Mouse (Mus musculus): ENCODE measurements at regions not wholly inside any gene's neighbourhood (a gene's known extent, or its start where the extent isn't known, plus 50 kb on each side); places are given as distances from the start of the nearest gene placed in this dataset.

DNA sequence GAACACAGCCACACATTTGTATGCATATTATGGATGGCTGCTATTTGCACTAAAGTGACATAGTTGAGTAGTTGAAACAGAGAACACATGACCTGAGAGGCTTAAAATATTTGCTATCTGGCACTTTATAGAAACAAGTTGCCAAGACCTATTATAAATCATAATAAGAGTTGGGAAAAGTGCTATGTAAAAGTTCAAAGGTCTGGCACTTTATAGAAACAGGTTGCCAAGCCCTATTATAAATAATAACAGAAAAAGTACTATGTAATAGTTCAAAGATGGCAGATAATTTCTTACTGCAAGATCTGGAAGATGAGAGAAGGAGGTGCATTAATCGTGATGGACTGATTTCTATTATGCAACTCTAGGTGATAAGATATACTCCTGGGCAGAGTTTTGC is 320.2 kb downstream of the Tfap2b start:
- no peak for ATAC-seq (ENCODE audit: low FRiP score, low read depth)
- Histone ChIP-seq H3K4me3 (no peak overlapping the region), H3K27ac (replicated peaks) (no peak overlapping the region), H3K4me2 (replicated peaks) (no peak overlapping the region), H3K27me3 (no peaks in the 10 kb centered on the region), H3K9ac (replicated peaks) (no peak overlapping the region), H3K36me3 (no peaks in the 10 kb centered on the region), H3K9me3 (no peaks in the 10 kb centered on the region), H3K4me1 (no peaks in the 10 kb centered on the region)
- 80% methylated on average over 1 of the region's 1 CpGs for WGBS

DNA sequence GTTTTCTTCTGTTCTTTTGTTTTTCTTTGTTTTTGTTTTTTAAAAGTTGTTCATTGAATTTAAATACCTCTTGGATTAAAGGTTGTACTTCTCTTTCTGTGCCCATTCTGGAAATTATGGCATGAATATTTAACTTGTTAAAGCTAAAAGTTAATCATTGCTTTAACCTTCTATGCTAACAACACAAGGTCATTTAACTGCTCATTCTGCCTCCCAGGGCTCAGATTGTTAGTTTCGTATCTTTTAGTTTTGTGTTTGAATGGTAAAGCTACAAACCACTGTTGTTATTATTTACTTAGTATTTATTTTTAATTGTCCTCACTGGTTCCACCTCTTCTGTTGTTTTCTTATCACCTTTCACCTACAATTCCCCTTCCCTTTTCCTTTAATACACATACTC is 322.7 kb downstream of the Tfap2b start:
- Histone ChIP-seq H3K4me2 (replicated peaks) (no peak overlapping the region), H3K27ac (replicated peaks) (no peak overlapping the region), H3K27me3 (no peaks in the 10 kb centered on the region), H3K4me1 (no peaks in the 10 kb centered on the region), H3K36me3 (no peaks in the 10 kb centered on the region), H3K4me3 (no peak overlapping the region), H3K9me3 (no peaks in the 10 kb centered on the region), H3K9ac (replicated peaks) (no peak overlapping the region)
- WGBS = 73% methylated on average over 1 of the region's 1 CpGs
- no peak for ATAC-seq (ENCODE audit: low FRiP score, low read depth)

GRCm38 (mm10) chr1:19534990-19535389 is 326.3 kb downstream of the Tfap2b start:
- Histone ChIP-seq H3K9ac (replicated peaks) (no peak overlapping the region), H3K4me3 (no peak overlapping the region), H3K36me3 (no peaks in the 10 kb centered on the region), H3K27ac (replicated peaks) (no peak overlapping the region), H3K27me3 (no peaks in the 10 kb centered on the region), H3K4me2 (replicated peaks) (no peak overlapping the region), H3K4me1 (no peaks in the 10 kb centered on the region), H3K9me3 (no peaks in the 10 kb centered on the region)
- 62% methylated on average over 2 of the region's 2 CpGs for WGBS
- no peak for ATAC-seq (ENCODE audit: low FRiP score, low read depth)

GRCm38 (mm10) chr1:19543011-19543410 is 334.3 kb downstream of the Tfap2b start:
- ATAC-seq (ENCODE audit: low FRiP score, low read depth) = no peak
- H3K4me1 ChIP-seq = no peaks in the 10 kb centered on the region
- H3K9ac ChIP-seq (replicated peaks) = no peak overlapping the region
- no peak overlapping the region for H3K4me2 ChIP-seq (replicated peaks)
- H3K27me3 ChIP-seq = no peaks in the 10 kb centered on the region
- 86% methylated on average over 1 of the region's 1 CpGs for WGBS
- H3K9me3 ChIP-seq = no peaks in the 10 kb centered on the region
- no peak overlapping the region for H3K4me3 ChIP-seq
- no peak overlapping the region for H3K27ac ChIP-seq (replicated peaks)
- H3K36me3 ChIP-seq = no peaks in the 10 kb centered on the region

DNA sequence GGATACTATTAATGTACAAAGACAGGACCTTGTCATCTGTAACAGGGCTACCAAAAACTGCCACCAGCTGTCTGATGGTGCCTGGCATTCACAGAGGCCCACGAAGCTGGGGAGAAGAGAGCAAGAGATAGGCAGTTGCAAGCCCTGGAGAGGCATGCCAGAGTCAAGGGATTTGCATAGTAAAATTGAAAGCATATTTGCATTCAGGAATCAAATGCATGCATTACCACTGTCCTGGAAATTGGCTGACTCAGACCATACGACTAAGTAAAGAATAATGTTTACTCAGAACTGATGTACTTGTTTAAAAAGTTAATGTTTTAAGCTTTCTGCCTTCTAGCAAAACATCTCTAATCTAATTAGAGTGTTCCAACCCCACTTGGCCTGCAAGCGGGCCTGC is 357.0 kb downstream of the Tfap2b start:
- no peak overlapping the region for H3K9ac ChIP-seq (replicated peaks)
- ATAC-seq (ENCODE audit: low FRiP score, low read depth) = no peak
- H3K9me3 ChIP-seq = no peaks in the 10 kb centered on the region
- no peaks in the 10 kb centered on the region; the same call in 1 of the 2 replicates for H3K4me1 ChIP-seq
- H3K27me3 ChIP-seq = no peaks in the 10 kb centered on the region
- no peak overlapping the region for H3K4me2 ChIP-seq (replicated peaks)
- no peak overlapping the region for H3K27ac ChIP-seq (replicated peaks)
- H3K4me3 ChIP-seq = no peak overlapping the region
- no peaks in the 10 kb centered on the region for H3K36me3 ChIP-seq
- WGBS = 44% methylated on average over 3 of the region's 3 CpGs

DNA sequence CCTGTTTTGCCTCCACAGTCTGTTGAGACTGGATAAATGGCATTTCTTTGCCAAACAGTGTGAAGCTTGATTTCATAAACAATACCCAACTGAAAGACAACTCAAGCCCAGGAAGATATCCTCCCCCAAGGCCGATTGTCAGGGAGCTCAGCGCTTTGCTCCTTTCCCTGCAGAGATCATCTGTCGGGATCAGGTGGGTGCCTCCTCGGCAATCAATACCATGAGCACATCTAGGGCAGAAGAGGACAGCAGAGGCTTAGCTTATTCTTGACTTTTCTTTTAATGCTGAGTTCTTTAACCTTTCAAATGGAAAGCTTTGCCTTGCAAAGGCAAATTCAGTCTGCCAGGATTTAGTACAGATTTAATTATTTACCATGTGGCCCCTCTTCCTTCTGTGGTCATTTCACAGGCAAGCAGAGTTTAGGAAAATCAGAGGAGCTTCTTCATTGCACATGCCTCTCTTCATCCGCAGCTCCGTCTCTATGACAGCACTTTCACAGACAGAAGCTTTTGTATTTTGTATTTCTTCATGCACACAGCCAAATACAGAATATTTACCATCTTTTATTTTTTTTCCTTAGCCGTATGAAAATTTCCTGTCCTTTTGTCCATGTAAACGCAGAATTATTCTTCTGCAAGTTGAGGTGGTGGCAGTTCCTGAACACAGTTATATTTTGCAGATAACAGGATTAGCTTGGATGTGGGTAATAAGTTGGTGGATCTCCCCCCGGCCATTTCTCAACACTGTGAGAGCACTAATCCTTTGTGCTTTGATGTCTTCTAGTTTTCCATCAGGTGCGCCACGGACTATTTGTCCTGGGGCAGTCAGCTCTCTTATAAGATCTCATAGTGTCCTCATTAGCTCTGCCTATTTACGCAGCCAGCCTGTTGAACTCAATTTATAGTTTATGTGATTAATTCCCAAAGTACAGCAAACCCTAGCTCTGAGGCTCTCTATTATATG is 374.6 kb downstream of the Tfap2b start:
- Histone ChIP-seq H3K27ac (replicated peaks) (peak overlapping the region; percentile 42; the same call in 1 of the 2 replicates), H3K9me3 (no peaks in the 10 kb centered on the region), H3K4me3 (no peak overlapping the region), H3K36me3 (no peaks in the 10 kb centered on the region), H3K27me3 (no peaks in the 10 kb centered on the region), H3K9ac (replicated peaks) (no peak overlapping the region), H3K4me1 (0 out of 2 replicates have a peak, but pooled peaks cover 8% of the 10 kb centered on the region), H3K4me2 (replicated peaks) (no peak overlapping the region)
- peak; percentile 66 for ATAC-seq (ENCODE audit: low FRiP score, low read depth)
- 31% methylated on average over 12 of the region's 12 CpGs for WGBS

DNA sequence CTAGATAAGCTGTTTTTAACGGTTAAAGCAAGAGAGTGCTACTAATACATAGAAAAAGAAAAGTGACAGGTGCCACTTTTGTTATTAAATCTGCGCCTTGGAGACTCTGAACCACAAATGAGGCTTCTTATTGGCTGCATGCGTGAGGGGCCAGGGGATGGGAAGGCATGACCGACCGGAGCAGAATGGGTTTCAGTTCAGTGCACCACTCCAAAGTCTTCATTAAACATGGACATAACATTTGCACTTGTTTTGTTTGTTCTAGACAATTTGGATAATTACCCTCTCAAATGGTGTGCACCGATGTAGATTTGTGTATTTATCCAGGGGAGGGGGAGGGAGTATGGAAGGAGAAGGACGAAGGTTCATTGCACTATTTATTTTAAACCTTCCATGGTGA is 396.8 kb downstream of the Tfap2b start:
- Histone ChIP-seq H3K9ac (replicated peaks) (no peak overlapping the region), H3K27me3 (no peaks in the 10 kb centered on the region), H3K9me3 (no peaks in the 10 kb centered on the region), H3K4me3 (no peak overlapping the region), H3K36me3 (no peaks in the 10 kb centered on the region), H3K4me2 (replicated peaks) (no peak overlapping the region), H3K27ac (replicated peaks) (no peak overlapping the region), H3K4me1 (no peaks in the 10 kb centered on the region)
- no peak for ATAC-seq (ENCODE audit: low FRiP score, low read depth)
- 72% methylated on average over 7 of the region's 7 CpGs for WGBS

DNA sequence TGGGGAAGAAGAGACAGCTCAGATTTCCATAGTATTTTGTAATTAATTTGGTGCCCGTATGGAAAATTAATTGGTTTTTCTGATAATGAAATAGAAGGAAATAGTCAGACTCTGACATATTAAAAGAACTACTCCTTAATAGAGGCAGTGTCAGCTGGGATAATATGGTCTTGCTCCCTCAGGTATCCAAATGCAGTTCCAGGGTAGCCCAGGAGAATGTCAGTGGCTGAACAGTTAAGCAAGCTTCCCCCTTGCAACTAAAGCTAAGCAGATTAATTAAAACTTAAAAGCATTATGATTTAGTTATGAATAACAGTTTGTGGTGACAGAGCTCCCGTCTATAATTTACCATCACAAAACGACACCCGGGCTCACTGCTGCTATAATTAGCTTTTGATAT is 407.0 kb downstream of the Tfap2b start:
- 79% methylated on average over 4 of the region's 4 CpGs for WGBS
- no peak overlapping the region for H3K27ac ChIP-seq (replicated peaks)
- no peak overlapping the region for H3K4me3 ChIP-seq
- no peaks in the 10 kb centered on the region for H3K36me3 ChIP-seq
- no peak overlapping the region for H3K4me2 ChIP-seq (replicated peaks)
- no peak overlapping the region for H3K9ac ChIP-seq (replicated peaks)
- ATAC-seq (ENCODE audit: low FRiP score, low read depth) = no peak
- H3K4me1 ChIP-seq = no peaks in the 10 kb centered on the region
- no peaks in the 10 kb centered on the region for H3K27me3 ChIP-seq
- H3K9me3 ChIP-seq = no peaks in the 10 kb centered on the region

- no peaks in the 10 kb centered on the region for H3K27me3 ChIP-seq
- no peaks in the 10 kb centered on the region for H3K4me1 ChIP-seq
- H3K4me2 ChIP-seq (replicated peaks) = no peak overlapping the region
- H3K9ac ChIP-seq (replicated peaks) = no peak overlapping the region
- no peak; the same call in 1 of the 2 replicates for ATAC-seq (ENCODE audit: low FRiP score, low read depth)
- no peaks in the 10 kb centered on the region for H3K9me3 ChIP-seq
- H3K36me3 ChIP-seq = no peaks in the 10 kb centered on the region
- no peak overlapping the region for H3K4me3 ChIP-seq
- H3K27ac ChIP-seq (replicated peaks) = no peak overlapping the region
- WGBS = 74% methylated on average over 8 of the region's 8 CpGs
Measured at GRCm38 (mm10) chr1:19639136-19639535, 430.4 kb downstream of the Tfap2b start.

DNA sequence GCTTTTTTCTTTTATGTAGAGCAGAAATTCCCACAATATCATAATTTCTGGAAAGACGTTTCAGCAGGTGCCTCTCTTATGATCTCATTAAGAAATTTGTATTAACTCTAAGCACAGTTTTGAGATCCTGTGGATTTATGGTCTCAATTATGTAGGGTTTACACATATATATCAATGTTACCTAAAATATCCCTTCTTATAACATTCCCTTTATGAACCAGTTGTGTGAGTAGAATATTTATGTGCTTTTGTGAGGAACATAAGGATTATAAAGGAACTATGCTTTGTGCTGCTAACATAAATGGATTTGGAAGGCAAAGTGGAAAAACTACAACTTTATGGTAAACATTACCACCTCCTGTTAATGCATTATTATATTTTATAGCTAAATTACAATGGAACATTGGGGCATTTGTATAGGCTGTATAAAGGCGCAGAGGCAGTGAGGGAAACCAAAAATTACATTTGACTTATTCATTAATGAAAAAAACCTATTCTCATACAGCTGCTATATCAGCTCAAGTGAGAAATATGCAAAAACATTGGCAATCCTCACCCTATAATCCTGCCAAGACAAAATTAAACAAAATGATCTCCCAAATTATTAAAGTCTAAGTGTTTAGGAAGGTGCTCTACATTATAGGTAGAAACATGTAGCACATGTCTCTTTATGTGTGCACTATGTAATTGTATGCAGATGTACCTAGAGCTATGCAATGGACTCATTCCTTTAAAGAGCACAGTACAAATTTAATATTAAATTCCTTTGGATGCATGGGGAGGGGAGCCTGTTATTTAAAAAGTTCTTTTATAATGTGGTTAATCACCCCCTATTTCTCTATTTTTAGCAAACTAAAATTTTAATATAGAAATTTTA is 439.2 kb downstream of the Tfap2b start:
- no peaks in the 10 kb centered on the region for H3K4me1 ChIP-seq
- 86% methylated on average over 2 of the region's 2 CpGs for WGBS

DNA sequence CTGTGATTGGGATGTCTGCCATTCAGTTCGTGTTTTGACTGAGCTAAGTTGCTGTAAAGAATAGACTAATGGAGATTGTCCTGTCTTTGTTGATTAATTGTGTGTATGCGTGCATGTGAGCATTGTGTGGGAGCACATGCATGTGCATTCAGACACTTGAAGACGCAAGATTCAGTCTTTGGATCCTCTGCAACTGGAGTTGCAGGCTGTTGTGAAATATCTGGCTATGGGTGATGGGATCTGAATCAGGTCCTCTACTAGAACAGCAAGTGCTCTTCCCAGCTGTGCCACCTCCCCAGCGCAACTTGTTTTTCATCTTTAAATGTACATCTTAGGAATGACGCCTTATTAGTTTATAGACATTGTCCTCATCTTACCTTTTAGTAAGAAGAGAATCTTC is 453.4 kb downstream of the Tfap2b start:
- Histone ChIP-seq H3K4me1 (no peaks in the 10 kb centered on the region), H3K9ac (replicated peaks) (no peak overlapping the region), H3K4me3 (no peak overlapping the region), H3K9me3 (no peaks in the 10 kb centered on the region), H3K36me3 (no peaks in the 10 kb centered on the region), H3K27ac (replicated peaks) (no peak overlapping the region), H3K27me3 (no peaks in the 10 kb centered on the region), H3K4me2 (replicated peaks) (no peak overlapping the region)
- no peak for ATAC-seq (ENCODE audit: low FRiP score, low read depth)
- 91% methylated on average over 5 of the region's 5 CpGs for WGBS

More for the DNA sequence above, 439.2 kb downstream of the Tfap2b start:
- Histone ChIP-seq H3K4me2 (replicated peaks) (no peak overlapping the region), H3K9ac (replicated peaks) (no peak overlapping the region), H3K27me3 (no peaks in the 10 kb centered on the region), H3K4me3 (no peak overlapping the region), H3K9me3 (no peaks in the 10 kb centered on the region), H3K36me3 (no peaks in the 10 kb centered on the region), H3K27ac (replicated peaks) (no peak overlapping the region)
- ATAC-seq (ENCODE audit: low FRiP score, low read depth) = no peak

DNA sequence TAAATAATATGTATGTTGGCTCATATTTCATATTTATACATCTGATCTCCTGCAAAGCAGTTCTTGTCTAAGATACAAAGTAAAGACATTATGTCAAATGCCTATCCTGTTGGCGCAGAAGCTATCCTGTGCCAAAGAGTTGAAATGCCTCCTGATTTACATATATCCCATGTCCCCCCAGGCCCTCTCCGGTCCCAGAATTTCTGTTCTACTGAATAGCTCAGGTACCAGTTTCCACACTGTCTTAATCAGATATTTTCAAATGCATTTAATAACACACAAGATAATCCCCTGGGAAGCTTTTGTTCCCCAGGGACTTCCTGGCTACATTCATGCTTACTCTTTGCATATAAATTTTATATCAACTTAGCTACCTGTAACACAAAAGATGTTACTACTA is 454.1 kb downstream of the Tfap2b start:
- Histone ChIP-seq H3K27ac (replicated peaks) (no peak overlapping the region), H3K9me3 (no peaks in the 10 kb centered on the region), H3K9ac (replicated peaks) (no peak overlapping the region), H3K36me3 (no peaks in the 10 kb centered on the region), H3K4me3 (no peak overlapping the region), H3K27me3 (no peaks in the 10 kb centered on the region), H3K4me1 (no peaks in the 10 kb centered on the region), H3K4me2 (replicated peaks) (no peak overlapping the region)
- 90% methylated on average over 2 of the region's 2 CpGs for WGBS
- ATAC-seq (ENCODE audit: low FRiP score, low read depth) = no peak
